Mouse (Mus musculus) stomach, embryonic 16.5 days (tissue): ENCODE data around the gene Mfap1a. TPM values are rescaled to one million over a fixed set of nuclear protein-coding genes. Genes with fewer than 3 reads are reported as not detected.

Source experiments
- ATAC-seq: fragments of 200-750 bp; cut with Nextera tagmentation; 2 replicates; pipeline ENCODE4 v1.8.0; 2017; ENCODE audit warnings: moderate number of reproducible peaks, moderate TSS enrichment; ENCODE audit not compliant: insufficient read depth, low FRiP score
- H3K27ac ChIP-seq: fragments of 300-500 bp; sonication (generic); 2 replicates; pipeline ENCODE4 v1.5.1; 2014; ENCODE audit warnings: low read length
- H3K27me3 ChIP-seq: fragments of 300-500 bp; sonication (generic); 2 replicates; pipeline ENCODE4 v1.6.1; 2014; ENCODE audit warnings: low read length, control low read depth, mixed read lengths; ENCODE audit not compliant: control insufficient read depth, insufficient read depth
- H3K36me3 ChIP-seq: fragments of 300-500 bp; sonication (generic); 2 replicates; pipeline ENCODE4 v1.6.1; 2014; ENCODE audit warnings: low read length; ENCODE audit not compliant: control insufficient read depth, insufficient read depth
- H3K4me1 ChIP-seq: fragments of 300-500 bp; sonication (generic); 2 replicates; pipeline ENCODE4 v1.6.1; 2014; ENCODE audit warnings: low read length, control low read depth, mixed read lengths; ENCODE audit not compliant: control insufficient read depth, insufficient read depth
- H3K4me2 ChIP-seq: fragments of 300-500 bp; sonication (generic); 2 replicates; pipeline ENCODE4 v1.6.1; 2014; ENCODE audit warnings: low read depth, low read length, mixed read lengths
- H3K4me3 ChIP-seq: fragments of 300-500 bp; sonication (generic); replicated peaks from 2 replicates; pipeline ENCODE4 v1.5.1; 2014; ENCODE audit warnings: mild to moderate bottlenecking, low read length
- H3K9ac ChIP-seq: fragments of 300-500 bp; sonication (generic); 2 replicates; pipeline ENCODE4 v1.6.1; 2014; ENCODE audit warnings: low read length
- H3K9me3 ChIP-seq: fragments of 300-500 bp; sonication (generic); replicated peaks from 2 replicates; pipeline ENCODE4 v1.6.1; 2016; ENCODE audit warnings: low read length, control low read depth; ENCODE audit not compliant: control insufficient read depth
- WGBS: fragments of 180-500 bp; shearing (Covaris S2); extraction: QIAGEN DNeasy Blood & Tissue Kit; methylation state at CpG from one replicate; pipeline ENCODE4 v1.1.7; 2014; 5-methylcytosine and 5-hydroxymethylcytosine counted together
- polyA plus RNA-seq: library from polyadenylated mRNA; unstranded; fragments of >200 nt; fragmentation: Nextera tagmentation; extraction: Ambion mirVana; gene quantifications from 2 replicates; pipeline ENCODE4 v1.2.1, GENCODE M21; 2015

The Mfap1a gene
- polyA plus RNA-seq, 1 experiment from 2014 or later, result 28.5 TPM

GRCm38 (mm10) chr2:121456692-121457642 lies 49.5 kb downstream of the Mfap1a start, which contains the start of gene Serinc4:
TSS of gene Serinc4 (minus strand) at chr2:121456781.
- Histone ChIP-seq H3K9ac (peak within 1 kb of the TSS; percentile 89), H3K27ac (peak within 1 kb of the TSS; percentile 90), H3K4me2 (peak within 1 kb of the TSS; percentile 76), H3K4me1 (peaks cover 21% of the 10 kb centered on the region), H3K36me3 (no peaks in the 10 kb centered on the region), H3K27me3 (no peaks in the 10 kb centered on the region), H3K9me3 (no peaks in the 10 kb centered on the region), H3K4me3 (peak within 1 kb of the TSS; percentile 88)
- ATAC-seq, result peak; percentile 92
- WGBS, result 3% methylated on average over 41 of the region's 41 CpGs

DNA sequence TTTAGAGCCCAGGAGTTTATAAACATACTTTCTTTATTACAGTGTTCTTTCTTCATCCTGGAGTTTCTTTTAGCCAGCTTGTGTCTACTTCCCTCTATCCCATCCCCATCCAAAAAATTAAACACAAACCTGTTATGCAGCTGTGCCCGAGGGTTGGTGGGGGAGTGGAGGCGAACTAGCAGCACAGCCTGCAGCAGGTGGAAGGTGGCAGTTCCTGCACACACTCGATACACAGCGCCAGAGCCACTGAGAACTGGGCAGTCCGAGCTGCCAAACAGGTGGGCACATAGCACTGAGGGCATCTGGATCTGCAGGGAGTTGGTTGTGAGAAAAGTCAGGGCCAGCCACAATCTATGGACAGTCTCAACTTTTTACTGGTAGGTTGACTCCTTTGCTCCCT lies 50.9 kb downstream of the Mfap1a start:
- no peak for ATAC-seq
- H3K27me3 ChIP-seq, result no peaks in the 10 kb centered on the region
- WGBS, result 74% methylated on average over 5 of the region's 5 CpGs
- no peaks in the 10 kb centered on the region for H3K36me3 ChIP-seq
- H3K4me3 ChIP-seq, result no peak overlapping the region
- H3K9ac ChIP-seq, result no peak overlapping the region
- H3K9me3 ChIP-seq, result no peaks in the 10 kb centered on the region
- no peak overlapping the region for H3K4me2 ChIP-seq
- no peak overlapping the region for H3K27ac ChIP-seq
- H3K4me1 ChIP-seq, result peaks cover 30% of the 10 kb centered on the region

- Histone ChIP-seq H3K36me3 (no peaks in the 10 kb centered on the region), H3K9me3 (no peaks in the 10 kb centered on the region), H3K27ac (no peak overlapping the region), H3K4me2 (no peak overlapping the region), H3K4me1 (peaks cover 33% of the 10 kb centered on the region), H3K9ac (no peak overlapping the region), H3K4me3 (no peak overlapping the region), H3K27me3 (no peaks in the 10 kb centered on the region)
- WGBS, result 83% methylated on average over 6 of the region's 6 CpGs
- ATAC-seq, result no peak
Measured at GRCm38 (mm10) chr2:121453917-121454316, 52.5 kb downstream of the Mfap1a start.

DNA sequence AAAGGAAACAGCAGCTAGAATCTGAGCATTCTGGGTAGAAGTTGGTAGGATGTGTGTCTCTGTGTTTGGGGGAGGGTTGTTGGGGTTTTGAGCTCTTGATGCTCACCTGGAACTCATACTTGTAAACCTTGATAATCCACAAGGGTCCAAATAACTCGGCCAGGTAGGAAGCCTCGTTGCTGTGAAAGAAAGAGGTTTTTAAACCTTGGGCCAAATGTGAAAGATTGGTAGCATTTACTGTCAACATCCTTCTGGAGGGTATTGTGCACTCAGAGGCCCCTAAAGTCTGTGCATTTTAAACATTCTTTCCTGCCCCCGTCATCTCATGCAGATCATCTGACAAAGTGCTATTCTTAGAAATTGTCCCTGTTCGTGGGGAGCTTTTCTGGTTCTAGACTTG lies 53.5 kb downstream of the Mfap1a start, which contains the start of gene Hypk:
Gene Hypk, plus strand, starts transcription at position 301 of the 400 bp plus-strand sequence.
- H3K27ac ChIP-seq, result no peak within 1 kb of the TSS
- no peak for ATAC-seq
- no peaks in the 10 kb centered on the region for H3K27me3 ChIP-seq
- no peaks in the 10 kb centered on the region for H3K9me3 ChIP-seq
- peaks cover 32% of the 10 kb centered on the region for H3K4me1 ChIP-seq
- 65% methylated on average over 4 of the region's 4 CpGs for WGBS
- H3K36me3 ChIP-seq, result no peaks in the 10 kb centered on the region
- H3K9ac ChIP-seq, result 0 out of 2 replicates have a peak within 1 kb of the TSS, but pooled peaks have one; percentile 22
- H3K4me3 ChIP-seq, result no peak within 1 kb of the TSS
- no peak within 1 kb of the TSS for H3K4me2 ChIP-seq

DNA sequence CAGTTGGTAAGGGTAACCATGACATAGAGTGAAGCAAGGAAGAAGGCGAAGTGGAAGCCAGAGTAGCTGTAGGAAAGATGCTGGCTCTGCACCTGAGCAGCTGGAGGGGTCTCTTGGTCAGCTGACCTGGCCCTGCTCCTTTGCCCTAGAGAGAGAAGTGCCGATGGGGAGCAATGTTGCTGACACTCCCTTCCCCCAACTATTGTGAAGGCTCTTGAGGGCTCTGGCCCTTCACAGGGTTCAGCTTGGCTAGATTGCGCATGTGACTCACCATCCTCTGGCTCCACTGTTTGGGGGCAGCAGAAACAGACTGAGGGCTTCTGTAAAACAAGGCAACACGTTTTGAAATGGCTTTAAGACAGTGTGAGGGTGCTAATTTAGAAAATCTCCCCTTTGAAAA lies 54.1 kb downstream of the Mfap1a start:
- Histone ChIP-seq H3K4me3 (no peak overlapping the region), H3K36me3 (no peaks in the 10 kb centered on the region), H3K9me3 (no peaks in the 10 kb centered on the region), H3K27me3 (no peaks in the 10 kb centered on the region), H3K27ac (no peak overlapping the region), H3K4me1 (peaks cover 28% of the 10 kb centered on the region), H3K4me2 (no peak overlapping the region), H3K9ac (0 out of 2 replicates have a peak overlapping the region, but pooled peaks have one; percentile 22)
- WGBS, result 77% methylated on average over 4 of the region's 4 CpGs
- no peak for ATAC-seq

DNA sequence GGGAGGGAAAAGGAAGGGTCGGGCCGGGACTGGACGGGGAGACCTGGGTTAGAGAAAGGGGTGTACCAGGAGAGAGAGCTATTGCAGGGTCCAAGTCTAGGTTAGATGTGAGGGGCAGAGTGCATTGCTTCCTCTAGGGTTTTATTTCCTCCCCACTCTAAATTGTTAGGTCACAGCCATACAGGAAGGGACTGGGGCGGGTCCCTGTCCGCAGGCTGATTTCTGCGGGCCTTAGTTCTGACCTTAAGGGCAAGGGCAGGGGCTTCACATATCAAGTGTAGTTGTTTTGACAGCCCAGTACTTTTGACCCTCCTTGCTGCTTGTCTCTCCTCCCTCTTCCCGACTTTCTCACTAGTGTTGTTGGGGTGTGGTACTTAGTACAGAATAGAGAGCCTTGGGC lies 56.4 kb downstream of the Mfap1a start:
- Histone ChIP-seq H3K27ac (peak overlapping the region; percentile 96), H3K9me3 (no peaks in the 10 kb centered on the region), H3K4me3 (peak overlapping the region; percentile 94), H3K36me3 (no peaks in the 10 kb centered on the region), H3K27me3 (no peaks in the 10 kb centered on the region), H3K4me1 (peaks cover 22% of the 10 kb centered on the region; the same call in 1 of the 2 replicates), H3K9ac (peak overlapping the region; percentile 96), H3K4me2 (peak overlapping the region; percentile 91)
- WGBS, result 1% methylated on average over 7 of the region's 7 CpGs
- no peak for ATAC-seq

DNA sequence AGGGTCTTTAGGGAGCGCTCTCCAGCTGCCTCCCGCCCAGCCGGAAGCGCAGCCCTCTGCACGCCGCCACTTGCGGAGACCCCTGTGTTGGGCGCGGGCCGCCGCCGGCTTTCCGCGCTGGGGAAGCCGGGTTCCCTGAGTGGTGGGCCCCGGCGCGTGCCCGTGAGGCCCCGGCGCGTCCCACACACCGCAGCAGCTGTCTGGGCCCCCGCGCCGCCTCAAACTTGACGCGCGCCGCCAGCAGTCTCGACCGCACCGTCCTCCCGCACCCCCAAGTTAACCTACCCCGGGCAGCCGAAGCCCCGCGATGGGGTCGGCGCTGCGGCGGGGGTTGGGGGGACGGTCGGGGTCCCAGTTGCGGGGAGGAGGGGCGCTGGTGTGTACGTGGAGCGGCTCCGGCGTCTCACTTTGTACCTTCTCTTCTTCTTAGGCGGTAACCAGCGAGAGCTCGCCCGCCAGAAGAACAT lies 56.9 kb downstream of the Mfap1a start:
- WGBS, result under 1% methylated on average over 54 of the region's 54 CpGs

GRCm38 (mm10) chr2:121448739-121449535 lies 57.5 kb downstream of the Mfap1a start, which contains the start of gene Serf2:
TSS of gene Serf2 (plus strand) at chr2:121449195.
- Histone ChIP-seq H3K27me3 (no peaks in the 10 kb centered on the region), H3K4me3 (peak within 1 kb of the TSS; percentile 94), H3K4me2 (peak within 1 kb of the TSS; percentile 91), H3K4me1 (peaks cover 22% of the 10 kb centered on the region; the same call in 1 of the 2 replicates), H3K9ac (peak within 1 kb of the TSS; percentile 96), H3K27ac (peak within 1 kb of the TSS; percentile 97), H3K36me3 (no peaks in the 10 kb centered on the region), H3K9me3 (no peaks in the 10 kb centered on the region)
- peak; percentile 98 for ATAC-seq
- under 1% methylated on average over 68 of the region's 74 CpGs for WGBS

More for the DNA sequence above, 56.9 kb downstream of the Mfap1a start:
- Histone ChIP-seq H3K9ac (peak overlapping the region; percentile 96), H3K36me3 (no peaks in the 10 kb centered on the region), H3K4me3 (peak overlapping the region; percentile 94), H3K4me1 (peaks cover 22% of the 10 kb centered on the region; the same call in 1 of the 2 replicates), H3K27me3 (no peaks in the 10 kb centered on the region), H3K4me2 (peak overlapping the region; percentile 91), H3K9me3 (no peaks in the 10 kb centered on the region), H3K27ac (peak overlapping the region; percentile 96)
- ATAC-seq, result no peak; the same call in 1 of the 2 replicates
